Mouse (Mus musculus): ENCODE measurements around the gene Ube2h.

DNA sequence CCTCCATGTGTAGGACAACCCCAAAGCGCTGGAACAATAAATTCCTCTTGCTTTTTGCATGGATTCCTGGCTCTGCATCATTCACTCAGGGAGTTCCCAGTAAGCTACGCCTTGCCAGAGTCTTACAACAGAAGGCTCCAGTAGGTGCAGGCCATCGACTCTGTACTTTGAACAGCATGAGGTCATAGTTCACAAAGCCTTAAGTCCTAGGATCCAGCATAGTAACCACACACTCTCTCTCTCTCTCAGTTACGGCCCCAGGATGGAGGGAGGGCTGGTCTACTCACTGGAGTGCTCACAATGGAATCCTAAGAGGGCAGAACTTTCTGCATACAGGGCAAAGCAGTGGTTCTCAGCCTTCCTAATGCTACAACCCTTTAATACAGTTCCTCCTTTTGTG is 95.5 kb downstream of the Ube2h start:
- TF ChIP-seq CTCF (IDR thresholded peaks at IDR 0.05; ENCODE audit: low read depth) (no peak), EP300 (IDR thresholded peaks at IDR 0.05; ENCODE audit: low read depth) (no peak)
